Mouse (Mus musculus): ENCODE data around the gene Ttc13. TPM values are rescaled to one million over a fixed set of nuclear protein-coding genes. Genes with fewer than 3 reads are reported as not detected.
A peak's percentile ranks its signal among the peaks of the same experiment; 100 is the strongest.

Gene Ttc13
- polyA plus RNA-seq, 1 experiment from 2014 or later = 70.9 TPM

GRCm38 (mm10) chr8:124720938-124721861 is 583 bp downstream of the Ttc13 start:
- no peaks in the 10 kb centered on the region for H3K9me3 ChIP-seq (ENCODE audit: control insufficient read depth, low read length)
- peak overlapping the region; percentile 75 for H3K27ac ChIP-seq (replicated peaks; ENCODE audit: low read depth, low read length)
- H3K9ac ChIP-seq (replicated peaks; ENCODE audit: low read length) = peak overlapping the region; percentile 91
- peaks cover 19% of the 10 kb centered on the region for H3K4me1 ChIP-seq (ENCODE audit: control insufficient read depth, insufficient read depth, low read length)
- 4% methylated on average over 31 of the region's 31 CpGs for WGBS
- H3K4me2 ChIP-seq (ENCODE audit: low read length) = peak overlapping the region; percentile 91
- DNase-seq (peak; percentile 24), ATAC-seq (ENCODE audit: low FRiP score, low TSS enrichment) (peak; percentile 70)
- H3K27me3 ChIP-seq (ENCODE audit: control insufficient read depth, insufficient read depth, low read length) = no peaks in the 10 kb centered on the region
- peaks cover 14% of the 10 kb centered on the region for H3K36me3 ChIP-seq (ENCODE audit: control insufficient read depth, insufficient read depth, low read length)
- peak overlapping the region; percentile 91 for H3K4me3 ChIP-seq (replicated peaks; ENCODE audit: low read depth, low read length)

GRCm38 (mm10) chr8:124720133-124720532 is 1.6 kb downstream of the Ttc13 start:
- no peak overlapping the region for H3K9ac ChIP-seq (replicated peaks; ENCODE audit: low read length)

GRCm38 (mm10) chr8:124715736-124716135 is 6.0 kb downstream of the Ttc13 start:
- DNase-seq (no peak), ATAC-seq (ENCODE audit: low FRiP score, low TSS enrichment) (no peak)
- Histone ChIP-seq H3K36me3 (ENCODE audit: control insufficient read depth, insufficient read depth, low read length) (peaks cover 35% of the 10 kb centered on the region), H3K9ac (replicated peaks; ENCODE audit: low read length) (no peak overlapping the region), H3K27ac (replicated peaks; ENCODE audit: low read depth, low read length) (no peak overlapping the region), H3K9me3 (ENCODE audit: control insufficient read depth, low read length) (no peaks in the 10 kb centered on the region), H3K4me2 (ENCODE audit: low read length) (no peak overlapping the region), H3K4me3 (replicated peaks; ENCODE audit: low read depth, low read length) (no peak overlapping the region), H3K4me1 (ENCODE audit: control insufficient read depth, insufficient read depth, low read length) (peaks cover 5% of the 10 kb centered on the region), H3K27me3 (ENCODE audit: control insufficient read depth, insufficient read depth, low read length) (no peaks in the 10 kb centered on the region)
- 94% methylated on average over 8 of the region's 8 CpGs for WGBS

More at GRCm38 (mm10) chr8:124720133-124720532, 1.6 kb downstream of the Ttc13 start:
- Histone ChIP-seq H3K4me2 (ENCODE audit: low read length) (peak overlapping the region; percentile 91), H3K27ac (replicated peaks; ENCODE audit: low read depth, low read length) (no peak overlapping the region), H3K9me3 (ENCODE audit: control insufficient read depth, low read length) (no peaks in the 10 kb centered on the region), H3K4me1 (ENCODE audit: control insufficient read depth, insufficient read depth, low read length) (peaks cover 19% of the 10 kb centered on the region), H3K4me3 (replicated peaks; ENCODE audit: low read depth, low read length) (peak overlapping the region; percentile 91; the same call in 1 of the 2 replicates), H3K27me3 (ENCODE audit: control insufficient read depth, insufficient read depth, low read length) (no peaks in the 10 kb centered on the region), H3K36me3 (ENCODE audit: control insufficient read depth, insufficient read depth, low read length) (peaks cover 6% of the 10 kb centered on the region)
- 77% methylated on average over 7 of the region's 7 CpGs for WGBS
- ATAC-seq (ENCODE audit: low FRiP score, low TSS enrichment) (no peak), DNase-seq (no peak)

- no peaks in the 10 kb centered on the region for H3K27me3 ChIP-seq (ENCODE audit: control insufficient read depth, insufficient read depth, low read length)
- H3K4me2 ChIP-seq (ENCODE audit: low read length) = no peak overlapping the region
- H3K27ac ChIP-seq (replicated peaks; ENCODE audit: low read depth, low read length) = no peak overlapping the region
- ATAC-seq (ENCODE audit: low FRiP score, low TSS enrichment) = no peak
- no peaks in the 10 kb centered on the region for H3K9me3 ChIP-seq (ENCODE audit: control insufficient read depth, low read length)
- H3K4me3 ChIP-seq (replicated peaks; ENCODE audit: low read depth, low read length) = no peak overlapping the region
- WGBS = 94% methylated on average over 6 of the region's 6 CpGs
- no peaks in the 10 kb centered on the region for H3K4me1 ChIP-seq (ENCODE audit: control insufficient read depth, insufficient read depth, low read length)
- H3K36me3 ChIP-seq (ENCODE audit: control insufficient read depth, insufficient read depth, low read length) = peaks cover 51% of the 10 kb centered on the region
- H3K9ac ChIP-seq (replicated peaks; ENCODE audit: low read length) = no peak overlapping the region
- no peak for DNase-seq
Observed at GRCm38 (mm10) chr8:124713207-124713606, 8.6 kb downstream of the Ttc13 start.

DNA sequence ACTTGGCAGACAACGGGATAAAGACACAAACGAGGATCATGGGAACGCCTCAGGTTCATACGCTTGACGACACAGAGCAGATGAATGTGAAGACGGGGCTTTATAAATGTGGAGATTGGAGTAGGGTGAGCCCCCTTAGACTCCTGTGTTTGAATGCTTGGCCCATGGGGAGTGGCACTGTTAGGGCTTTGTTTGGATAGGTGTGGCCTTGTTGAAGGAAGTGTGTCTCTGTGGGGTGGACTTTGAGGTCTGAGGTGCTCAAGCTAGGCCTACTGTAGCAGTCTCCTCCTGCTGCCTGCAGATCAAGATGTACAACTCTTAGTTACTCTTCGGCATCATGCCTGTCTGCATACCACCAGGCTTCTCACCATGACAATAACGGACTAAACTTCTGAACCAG is 16.0 kb downstream of the Ttc13 start:
- H3K4me1 ChIP-seq (ENCODE audit: control insufficient read depth, insufficient read depth, low read length) = no peaks in the 10 kb centered on the region
- no peak overlapping the region for H3K4me2 ChIP-seq (ENCODE audit: low read length)
- no peak overlapping the region for H3K9ac ChIP-seq (replicated peaks; ENCODE audit: low read length)
- H3K9me3 ChIP-seq (ENCODE audit: control insufficient read depth, low read length) = no peaks in the 10 kb centered on the region
- ATAC-seq (ENCODE audit: low FRiP score, low TSS enrichment) = no peak
- 96% methylated on average over 8 of the region's 8 CpGs for WGBS
- H3K27ac ChIP-seq (replicated peaks; ENCODE audit: low read depth, low read length) = no peak overlapping the region
- DNase-seq = no peak
- H3K4me3 ChIP-seq (replicated peaks; ENCODE audit: low read depth, low read length) = no peak overlapping the region
- no peaks in the 10 kb centered on the region for H3K27me3 ChIP-seq (ENCODE audit: control insufficient read depth, insufficient read depth, low read length)
- H3K36me3 ChIP-seq (ENCODE audit: control insufficient read depth, insufficient read depth, low read length) = peaks cover 65% of the 10 kb centered on the region

GRCm38 (mm10) chr8:124704376-124704775 is 17.4 kb downstream of the Ttc13 start:
- WGBS = 92% methylated on average over 4 of the region's 4 CpGs
- H3K9ac ChIP-seq (replicated peaks; ENCODE audit: low read length) = no peak overlapping the region
- H3K27me3 ChIP-seq (ENCODE audit: control insufficient read depth, insufficient read depth, low read length) = no peaks in the 10 kb centered on the region
- peaks cover 70% of the 10 kb centered on the region for H3K36me3 ChIP-seq (ENCODE audit: control insufficient read depth, insufficient read depth, low read length)
- H3K9me3 ChIP-seq (ENCODE audit: control insufficient read depth, low read length) = no peaks in the 10 kb centered on the region
- no peak overlapping the region for H3K4me3 ChIP-seq (replicated peaks; ENCODE audit: low read depth, low read length)
- DNase-seq (no peak), ATAC-seq (ENCODE audit: low FRiP score, low TSS enrichment) (no peak)
- H3K4me2 ChIP-seq (ENCODE audit: low read length) = no peak overlapping the region
- H3K4me1 ChIP-seq (ENCODE audit: control insufficient read depth, insufficient read depth, low read length) = no peaks in the 10 kb centered on the region
- no peak overlapping the region for H3K27ac ChIP-seq (replicated peaks; ENCODE audit: low read depth, low read length)

- Histone ChIP-seq H3K4me2 (ENCODE audit: low read length) (no peak overlapping the region), H3K4me3 (replicated peaks; ENCODE audit: low read depth, low read length) (no peak overlapping the region), H3K27ac (replicated peaks; ENCODE audit: low read depth, low read length) (no peak overlapping the region), H3K9ac (replicated peaks; ENCODE audit: low read length) (no peak overlapping the region), H3K36me3 (ENCODE audit: control insufficient read depth, insufficient read depth, low read length) (peaks cover 68% of the 10 kb centered on the region), H3K4me1 (ENCODE audit: control insufficient read depth, insufficient read depth, low read length) (no peaks in the 10 kb centered on the region), H3K9me3 (ENCODE audit: control insufficient read depth, low read length) (no peaks in the 10 kb centered on the region), H3K27me3 (ENCODE audit: control insufficient read depth, insufficient read depth, low read length) (no peaks in the 10 kb centered on the region)
- DNase-seq = no peak
- whole genome bisulfite sequencing = 92% methylated on average over 4 of the region's 4 CpGs
- no peak for ATAC-seq (ENCODE audit: low FRiP score, low TSS enrichment)
Observed at GRCm38 (mm10) chr8:124703526-124703925, 18.3 kb downstream of the Ttc13 start.

GRCm38 (mm10) chr8:124702183-124702582 is 19.6 kb downstream of the Ttc13 start:
- no peak for ATAC-seq (ENCODE audit: low FRiP score, low TSS enrichment)
- Histone ChIP-seq H3K4me1 (ENCODE audit: control insufficient read depth, insufficient read depth, low read length) (no peaks in the 10 kb centered on the region), H3K4me2 (ENCODE audit: low read length) (no peak overlapping the region), H3K9ac (replicated peaks; ENCODE audit: low read length) (no peak overlapping the region), H3K9me3 (ENCODE audit: control insufficient read depth, low read length) (no peaks in the 10 kb centered on the region), H3K27ac (replicated peaks; ENCODE audit: low read depth, low read length) (no peak overlapping the region), H3K27me3 (ENCODE audit: control insufficient read depth, insufficient read depth, low read length) (no peaks in the 10 kb centered on the region), H3K4me3 (replicated peaks; ENCODE audit: low read depth, low read length) (no peak overlapping the region), H3K36me3 (ENCODE audit: control insufficient read depth, insufficient read depth, low read length) (peaks cover 71% of the 10 kb centered on the region)
- WGBS = 87% methylated on average over 3 of the region's 3 CpGs
- no peak for DNase-seq

- no peak overlapping the region for H3K4me2 ChIP-seq (ENCODE audit: low read length)
- no peak for DNase-seq
- H3K4me1 ChIP-seq (ENCODE audit: control insufficient read depth, insufficient read depth, low read length) = no peaks in the 10 kb centered on the region
- no peak for ATAC-seq (ENCODE audit: low FRiP score, low TSS enrichment)
- H3K27me3 ChIP-seq (ENCODE audit: control insufficient read depth, insufficient read depth, low read length) = no peaks in the 10 kb centered on the region
- no peak overlapping the region for H3K9ac ChIP-seq (replicated peaks; ENCODE audit: low read length)
- no peak overlapping the region for H3K27ac ChIP-seq (replicated peaks; ENCODE audit: low read depth, low read length)
- WGBS = 93% methylated on average over 9 of the region's 9 CpGs
- no peak overlapping the region for H3K4me3 ChIP-seq (replicated peaks; ENCODE audit: low read depth, low read length)
- peaks cover 65% of the 10 kb centered on the region for H3K36me3 ChIP-seq (ENCODE audit: control insufficient read depth, insufficient read depth, low read length)
- H3K9me3 ChIP-seq (ENCODE audit: control insufficient read depth, low read length) = no peaks in the 10 kb centered on the region
Observed at GRCm38 (mm10) chr8:124701023-124701422, 20.8 kb downstream of the Ttc13 start.

Measured in midbrain, embryonic 14.5 days (tissue).